Mouse (Mus musculus) lung, postnatal 36 days (tissue): ENCODE results near the gene Gm4553.
"Not testable (repeated sequence)": the region's sequence is repeated elsewhere in the genome, so short reads cannot be mapped to it uniquely, and the experiment has no call there.

Experiments used
- DNase-seq: peaks from one replicate; pipeline ENCODE4 v3.0.0; 2022; ENCODE audit warnings: mixed read lengths

The Gm4553 gene

GRCm38 (mm10) chr7:142134206-142134995 is 31.1 kb downstream of the Gm4553 start:
- no peak for DNase-seq

- no peak for DNase-seq
These were observed 36.7 kb downstream of the Gm4553 start for GRCm38 (mm10) chr7:142128843-142129242.

GRCm38 (mm10) chr7:142120629-142121028 is 44.9 kb downstream of the Gm4553 start, which contains the start of gene Gm45618:
Gene Gm45618 (minus strand): TSS chr7:142120729.
- DNase-seq: not testable (repeated sequence)

- peak; percentile 8 for DNase-seq
These were observed 45.9 kb downstream of the Gm4553 start for GRCm38 (mm10) chr7:142119632-142120031.
